Mouse (Mus musculus): ENCODE measurements around the gene Gtf2h3.

Gene Gtf2h3

DNA sequence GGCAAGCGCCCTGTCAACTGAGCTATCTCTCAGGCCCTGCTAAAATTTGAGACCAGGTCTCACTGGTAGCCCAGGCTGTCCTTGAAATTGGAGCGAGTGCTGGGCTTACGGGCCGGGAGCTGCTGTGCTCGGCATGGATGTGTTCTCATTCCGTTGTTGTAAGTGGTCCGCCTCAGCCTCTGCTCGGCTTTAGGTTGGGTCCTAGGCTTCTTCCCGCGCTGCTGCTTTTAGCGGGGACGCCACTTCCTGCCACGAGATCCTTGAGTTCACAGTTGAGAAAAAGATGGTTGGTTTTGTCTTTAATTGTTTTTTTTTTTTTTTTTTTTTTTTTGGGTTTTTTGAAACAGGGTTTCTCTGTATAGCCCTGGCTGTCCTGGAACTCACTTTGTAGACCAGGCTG lies 58.9 kb downstream of the Gtf2h3 start:
- no peak for DNase-seq
